Mouse (Mus musculus): ENCODE measurements around the gene Csf2rb. TPM values are rescaled to one million over a fixed set of nuclear protein-coding genes. Genes with fewer than 3 reads are reported as not detected.

Gene Csf2rb
- polyA plus RNA-seq, 1 experiment = 80.6 TPM

- H3K9me3 ChIP-seq = no peaks in the 10 kb centered on the region
- no peak for TF ChIP-seq FLI1 (IDR thresholded peaks at IDR 0.05; ENCODE audit: low read length)
- no peak for TF ChIP-seq GATA1 (IDR thresholded peaks at IDR 0.05; ENCODE audit: borderline replicate concordance, low read length)
- no peak overlapping the region for H3K4me3 ChIP-seq (replicated peaks)
- no peaks in the 10 kb centered on the region for H3K27me3 ChIP-seq (replicated peaks)
- peaks cover 22% of the 10 kb centered on the region for H3K4me1 ChIP-seq
- peaks cover 84% of the 10 kb centered on the region for H3K36me3 ChIP-seq (replicated peaks; ENCODE audit: low read length)
Observed at GRCm38 (mm10) chr15:78343683-78344082, 18.1 kb downstream of the Csf2rb start.

- Histone ChIP-seq H3K9me3 (no peaks in the 10 kb centered on the region), H3K27me3 (replicated peaks) (no peaks in the 10 kb centered on the region), H3K4me3 (replicated peaks) (no peak overlapping the region), H3K36me3 (replicated peaks; ENCODE audit: low read length) (peaks cover 83% of the 10 kb centered on the region), H3K4me1 (peaks cover 13% of the 10 kb centered on the region)
- TF ChIP-seq FLI1 (IDR thresholded peaks at IDR 0.05; ENCODE audit: low read length) (no peak), GATA1 (IDR thresholded peaks at IDR 0.05; ENCODE audit: borderline replicate concordance, low read length) (no peak)
Observed at GRCm38 (mm10) chr15:78344567-78344966, 19.0 kb downstream of the Csf2rb start.

- Histone ChIP-seq H3K36me3 (replicated peaks; ENCODE audit: low read length) (peaks cover 36% of the 10 kb centered on the region), H3K27me3 (replicated peaks) (peaks cover 5% of the 10 kb centered on the region), H3K4me3 (replicated peaks) (no peak overlapping the region), H3K9me3 (no peaks in the 10 kb centered on the region), H3K4me1 (peaks cover 37% of the 10 kb centered on the region)
- TF ChIP-seq GATA1 (IDR thresholded peaks at IDR 0.05; ENCODE audit: borderline replicate concordance, low read length) (no peak), FLI1 (IDR thresholded peaks at IDR 0.05; ENCODE audit: low read length) (no peak)
Observed at GRCm38 (mm10) chr15:78351586-78352165, 26.1 kb downstream of the Csf2rb start.

- Histone ChIP-seq H3K4me1 (peaks cover 37% of the 10 kb centered on the region), H3K27me3 (replicated peaks) (peaks cover 19% of the 10 kb centered on the region), H3K9me3 (no peaks in the 10 kb centered on the region), H3K36me3 (replicated peaks; ENCODE audit: low read length) (peaks cover 7% of the 10 kb centered on the region), H3K4me3 (replicated peaks) (no peak overlapping the region)
- TF ChIP-seq FLI1 (IDR thresholded peaks at IDR 0.05; ENCODE audit: low read length) (no peak), GATA1 (IDR thresholded peaks at IDR 0.05; ENCODE audit: borderline replicate concordance, low read length) (no peak)
Observed at GRCm38 (mm10) chr15:78354958-78355357, 29.4 kb downstream of the Csf2rb start.

- Histone ChIP-seq H3K27me3 (replicated peaks) (peaks cover 23% of the 10 kb centered on the region), H3K9me3 (no peaks in the 10 kb centered on the region), H3K36me3 (replicated peaks; ENCODE audit: low read length) (peaks cover 1% of the 10 kb centered on the region), H3K4me1 (peaks cover 35% of the 10 kb centered on the region), H3K4me3 (replicated peaks) (no peak overlapping the region)
- no peak for TF ChIP-seq GATA1 (IDR thresholded peaks at IDR 0.05; ENCODE audit: borderline replicate concordance, low read length)
- TF ChIP-seq FLI1 (IDR thresholded peaks at IDR 0.05; ENCODE audit: low read length) = no peak
Observed at GRCm38 (mm10) chr15:78355548-78355947, 30.0 kb downstream of the Csf2rb start.

- Histone ChIP-seq H3K4me1 (peaks cover 20% of the 10 kb centered on the region), H3K4me3 (replicated peaks) (no peak overlapping the region), H3K9me3 (peaks cover 17% of the 10 kb centered on the region), H3K27me3 (replicated peaks) (peaks cover 63% of the 10 kb centered on the region), H3K36me3 (replicated peaks; ENCODE audit: low read length) (no peaks in the 10 kb centered on the region)
- TF ChIP-seq GATA1 (IDR thresholded peaks at IDR 0.05; ENCODE audit: borderline replicate concordance, low read length) = no peak
Observed at GRCm38 (mm10) chr15:78365916-78366315, 40.4 kb downstream of the Csf2rb start.

- no peaks in the 10 kb centered on the region for H3K36me3 ChIP-seq (replicated peaks; ENCODE audit: low read length)
- H3K27me3 ChIP-seq (replicated peaks) = peaks cover 71% of the 10 kb centered on the region
- peaks cover 16% of the 10 kb centered on the region for H3K9me3 ChIP-seq
- TF ChIP-seq GATA1 (IDR thresholded peaks at IDR 0.05; ENCODE audit: borderline replicate concordance, low read length) (no peak), FLI1 (IDR thresholded peaks at IDR 0.05; ENCODE audit: low read length) (no peak)
- no peak overlapping the region for H3K4me3 ChIP-seq (replicated peaks)
- peaks cover 20% of the 10 kb centered on the region for H3K4me1 ChIP-seq
Observed at GRCm38 (mm10) chr15:78366875-78367274, 41.3 kb downstream of the Csf2rb start.

GRCm38 (mm10) chr15:78367811-78368210 is 42.3 kb downstream of the Csf2rb start:
- peaks cover 72% of the 10 kb centered on the region for H3K27me3 ChIP-seq (replicated peaks)
- H3K4me3 ChIP-seq (replicated peaks) = no peak overlapping the region
- no peaks in the 10 kb centered on the region for H3K36me3 ChIP-seq (replicated peaks; ENCODE audit: low read length)
- TF ChIP-seq FLI1 (IDR thresholded peaks at IDR 0.05; ENCODE audit: low read length) = no peak
- TF ChIP-seq GATA1 (IDR thresholded peaks at IDR 0.05; ENCODE audit: borderline replicate concordance, low read length) = no peak
- H3K4me1 ChIP-seq = peaks cover 20% of the 10 kb centered on the region
- H3K9me3 ChIP-seq = peaks cover 7% of the 10 kb centered on the region

- Histone ChIP-seq H3K4me3 (replicated peaks) (no peak overlapping the region), H3K9me3 (peaks cover 6% of the 10 kb centered on the region), H3K36me3 (replicated peaks; ENCODE audit: low read length) (no peaks in the 10 kb centered on the region), H3K27me3 (replicated peaks) (peaks cover 71% of the 10 kb centered on the region), H3K4me1 (peaks cover 20% of the 10 kb centered on the region)
- TF ChIP-seq FLI1 (IDR thresholded peaks at IDR 0.05; ENCODE audit: low read length) = no peak
- TF ChIP-seq GATA1 (IDR thresholded peaks at IDR 0.05; ENCODE audit: borderline replicate concordance, low read length) = no peak
Observed at GRCm38 (mm10) chr15:78368926-78369346, 43.4 kb downstream of the Csf2rb start.

- peaks cover 69% of the 10 kb centered on the region for H3K27me3 ChIP-seq (replicated peaks)
- H3K4me1 ChIP-seq = peaks cover 20% of the 10 kb centered on the region
- no peaks in the 10 kb centered on the region for H3K36me3 ChIP-seq (replicated peaks; ENCODE audit: low read length)
- H3K9me3 ChIP-seq = peaks cover 6% of the 10 kb centered on the region
- H3K4me3 ChIP-seq (replicated peaks) = no peak overlapping the region
- no peak for TF ChIP-seq FLI1 (IDR thresholded peaks at IDR 0.05; ENCODE audit: low read length)
- no peak for TF ChIP-seq GATA1 (IDR thresholded peaks at IDR 0.05; ENCODE audit: borderline replicate concordance, low read length)
Observed at GRCm38 (mm10) chr15:78369641-78370040, 44.1 kb downstream of the Csf2rb start.
